Mouse (Mus musculus): ENCODE data around the gene Zfand2b. TPM values are rescaled to one million over a fixed set of nuclear protein-coding genes. Genes with fewer than 3 reads are reported as not detected.

The Zfand2b gene
- total and polyA plus RNA-seq, 2 experiments from 2014 or later, result 38.4 to 41.1 TPM

- TF ChIP-seq CTCF (IDR thresholded peaks at IDR 0.05), result no peak
- H3K4me1 ChIP-seq (ENCODE audit: insufficient read depth, low read length), result peaks cover 19% of the 10 kb centered on the region
- peaks cover 16% of the 10 kb centered on the region for H3K36me3 ChIP-seq (ENCODE audit: insufficient read depth, low read length)
- peak overlapping the region; percentile 22 for H3K4me3 ChIP-seq (ENCODE audit: low read depth, low read length)
- peak overlapping the region; percentile 48 for H3K9ac ChIP-seq (replicated peaks; ENCODE audit: low read length, poor library complexity, severe bottlenecking)
- DNase-seq (ENCODE audit: low spot score) (peak; percentile 28), ATAC-seq (ENCODE audit: low FRiP score) (no peak)
- H3K4me2 ChIP-seq (ENCODE audit: low read depth, low read length, poor library complexity, severe bottlenecking), result peak overlapping the region; percentile 47
- no peaks in the 10 kb centered on the region for H3K27me3 ChIP-seq (ENCODE audit: insufficient read depth, low read length)
- no peak overlapping the region for H3K27ac ChIP-seq (ENCODE audit: low read depth, low read length)
- H3K9me3 ChIP-seq (ENCODE audit: low read length), result no peaks in the 10 kb centered on the region
- 12% methylated on average over 34 of the region's 34 CpGs for WGBS
These were observed 40.7 kb downstream of the Zfand2b start for GRCm38 (mm10) chr1:75208967-75209678.

GRCm38 (mm10) chr1:75210136-75211087 is 42.0 kb downstream of the Zfand2b start, which contains the start of the genes Glb1l and Stk16:
Glb1l (minus strand) TSS chr1:75210813.
Stk16 (plus strand) TSS chr1:75210838.
- Histone ChIP-seq H3K9ac (replicated peaks; ENCODE audit: low read length, poor library complexity, severe bottlenecking) (peak within 1 kb of the TSS; percentile 80), H3K9me3 (ENCODE audit: low read length) (no peaks in the 10 kb centered on the region), H3K4me1 (ENCODE audit: insufficient read depth, low read length) (peaks cover 19% of the 10 kb centered on the region), H3K27me3 (ENCODE audit: insufficient read depth, low read length) (no peaks in the 10 kb centered on the region), H3K4me3 (ENCODE audit: low read depth, low read length) (peak within 1 kb of the TSS; percentile 77), H3K36me3 (ENCODE audit: insufficient read depth, low read length) (peaks cover 26% of the 10 kb centered on the region), H3K4me2 (ENCODE audit: low read depth, low read length, poor library complexity, severe bottlenecking) (peak within 1 kb of the TSS; percentile 90), H3K27ac (ENCODE audit: low read depth, low read length) (peak within 1 kb of the TSS; percentile 70)
- TF ChIP-seq CTCF (IDR thresholded peaks at IDR 0.05), result no peak
- ATAC-seq (ENCODE audit: low FRiP score) (peak; percentile 91), DNase-seq (ENCODE audit: low spot score) (peak; percentile 98)
- 5% methylated on average over 42 of the region's 42 CpGs for WGBS

- no peak for TF ChIP-seq CTCF (IDR thresholded peaks at IDR 0.05)
- 14% methylated on average over 17 of the region's 17 CpGs for WGBS
- peak overlapping the region; percentile 77 for H3K4me3 ChIP-seq (ENCODE audit: low read depth, low read length)
- H3K9ac ChIP-seq (replicated peaks; ENCODE audit: low read length, poor library complexity, severe bottlenecking), result peak overlapping the region; percentile 80
- H3K4me1 ChIP-seq (ENCODE audit: insufficient read depth, low read length), result peaks cover 19% of the 10 kb centered on the region
- no peaks in the 10 kb centered on the region for H3K27me3 ChIP-seq (ENCODE audit: insufficient read depth, low read length)
- DNase-seq (ENCODE audit: low spot score) (no peak), ATAC-seq (ENCODE audit: low FRiP score) (0 out of 2 replicates have a peak, but pooled peaks have one; percentile 7)
- peaks cover 26% of the 10 kb centered on the region for H3K36me3 ChIP-seq (ENCODE audit: insufficient read depth, low read length)
- peak overlapping the region; percentile 70 for H3K27ac ChIP-seq (ENCODE audit: low read depth, low read length)
- peak overlapping the region; percentile 90 for H3K4me2 ChIP-seq (ENCODE audit: low read depth, low read length, poor library complexity, severe bottlenecking)
- H3K9me3 ChIP-seq (ENCODE audit: low read length), result no peaks in the 10 kb centered on the region
These were observed 42.8 kb downstream of the Zfand2b start for GRCm38 (mm10) chr1:75211141-75211708.

GRCm38 (mm10) chr1:75212542-75212941 is 44.1 kb downstream of the Zfand2b start:
- no peak overlapping the region for H3K4me2 ChIP-seq (ENCODE audit: low read depth, low read length, poor library complexity, severe bottlenecking)
- ATAC-seq (ENCODE audit: low FRiP score), result no peak
- H3K27me3 ChIP-seq (ENCODE audit: insufficient read depth, low read length), result no peaks in the 10 kb centered on the region
- H3K4me3 ChIP-seq (ENCODE audit: low read depth, low read length), result no peak overlapping the region
- WGBS, result 86% methylated on average over 4 of the region's 4 CpGs
- no peak overlapping the region for H3K27ac ChIP-seq (ENCODE audit: low read depth, low read length)
- H3K9me3 ChIP-seq (ENCODE audit: low read length), result no peaks in the 10 kb centered on the region
- H3K4me1 ChIP-seq (ENCODE audit: insufficient read depth, low read length), result peaks cover 19% of the 10 kb centered on the region
- no peak for DNase-seq (ENCODE audit: low spot score)
- H3K9ac ChIP-seq (replicated peaks; ENCODE audit: low read length, poor library complexity, severe bottlenecking), result no peak overlapping the region
- H3K36me3 ChIP-seq (ENCODE audit: insufficient read depth, low read length), result peaks cover 26% of the 10 kb centered on the region
- TF ChIP-seq CTCF (IDR thresholded peaks at IDR 0.05), result no peak

GRCm38 (mm10) chr1:75213096-75213495 is 44.6 kb downstream of the Zfand2b start:
- Histone ChIP-seq H3K4me2 (ENCODE audit: low read depth, low read length, poor library complexity, severe bottlenecking) (no peak overlapping the region), H3K4me1 (ENCODE audit: insufficient read depth, low read length) (peaks cover 19% of the 10 kb centered on the region), H3K36me3 (ENCODE audit: insufficient read depth, low read length) (peaks cover 26% of the 10 kb centered on the region), H3K4me3 (ENCODE audit: low read depth, low read length) (no peak overlapping the region), H3K27ac (ENCODE audit: low read depth, low read length) (no peak overlapping the region), H3K9ac (replicated peaks; ENCODE audit: low read length, poor library complexity, severe bottlenecking) (no peak overlapping the region), H3K27me3 (ENCODE audit: insufficient read depth, low read length) (no peaks in the 10 kb centered on the region), H3K9me3 (ENCODE audit: low read length) (no peaks in the 10 kb centered on the region)
- ATAC-seq (ENCODE audit: low FRiP score) (no peak), DNase-seq (ENCODE audit: low spot score) (no peak)
- TF ChIP-seq CTCF (IDR thresholded peaks at IDR 0.05), result no peak
- 88% methylated on average over 7 of the region's 7 CpGs for WGBS

All from midbrain, postnatal 0 days (tissue).